Mouse (Mus musculus) hindbrain, embryonic 14.5 days (tissue): Measurements from ENCODE around the gene Fmnl1. TPM values are rescaled to one million over a fixed set of nuclear protein-coding genes. Genes with fewer than 3 reads are reported as not detected.
"Not testable (repeated sequence)": the region's sequence is repeated elsewhere in the genome, so short reads cannot be mapped to it uniquely, and the experiment has no call there.

Source experiments
- ATAC-seq: fragments of 200-750 bp; cut with Nextera tagmentation; 2 replicates; pipeline ENCODE4 v1.8.0; 2017; ENCODE audit warnings: moderate number of reproducible peaks, mild to moderate bottlenecking, moderate TSS enrichment, moderate library complexity; ENCODE audit not compliant: low FRiP score
- DNase-seq: peaks from one replicate; pipeline ENCODE4 v3.0.0-alpha.2; 2015; ENCODE audit warnings: low spot score
- H3K27ac ChIP-seq: fragments of 300-500 bp; sonication (generic); 2 replicates; pipeline ENCODE4 v1.5.1; 2014; ENCODE audit warnings: mild to moderate bottlenecking, moderate library complexity
- H3K27me3 ChIP-seq: fragments of 300-500 bp; sonication (generic); 2 replicates; pipeline ENCODE4 v1.6.1; 2014; ENCODE audit warnings: mild to moderate bottlenecking, low read length, mixed read lengths; ENCODE audit not compliant: control insufficient read depth, insufficient read depth
- H3K36me3 ChIP-seq: fragments of 300-500 bp; sonication (generic); replicated peaks from 2 replicates; pipeline ENCODE4 v1.6.1; 2014; ENCODE audit not compliant: control insufficient read depth, insufficient read depth
- H3K4me1 ChIP-seq: fragments of 300-500 bp; sonication (generic); replicated peaks from 2 replicates; pipeline ENCODE4 v1.6.1; 2014; ENCODE audit warnings: antibody characterized with exemption, low read length, mixed read lengths; ENCODE audit not compliant: control insufficient read depth, insufficient read depth
- H3K4me2 ChIP-seq: fragments of 300-500 bp; sonication (generic); replicated peaks from 2 replicates; pipeline ENCODE4 v1.6.1; 2014; ENCODE audit warnings: mild to moderate bottlenecking, moderate library complexity
- H3K4me3 ChIP-seq: fragments of 300-500 bp; sonication (generic); replicated peaks from 2 replicates; pipeline ENCODE4 v1.5.1; 2014; ENCODE audit warnings: mild to moderate bottlenecking, low read length
- H3K9ac ChIP-seq: fragments of 300-500 bp; sonication (generic); 2 replicates; pipeline ENCODE4 v1.6.1; 2014
- H3K9me3 ChIP-seq: fragments of 300-500 bp; sonication (generic); 2 replicates; pipeline ENCODE4 v1.6.1; 2016; ENCODE audit warnings: low read length; ENCODE audit not compliant: control insufficient read depth
- WGBS: fragments of 180-500 bp; shearing (Covaris S2); extraction: QIAGEN DNeasy Blood & Tissue Kit; methylation state at CpG from one replicate; pipeline ENCODE4 v1.1.7; 2014; 5-methylcytosine and 5-hydroxymethylcytosine counted together
- polyA plus RNA-seq: library from polyadenylated mRNA; unstranded; fragments of >200 nt; fragmentation: Nextera tagmentation; extraction: Ambion mirVana; gene quantifications from 2 replicates; pipeline ENCODE4 v1.2.1, GENCODE M21; 2014

Fmnl1 gene
- polyA plus RNA-seq, 1 experiment from 2014 or later, result 6.1 TPM

DNA sequence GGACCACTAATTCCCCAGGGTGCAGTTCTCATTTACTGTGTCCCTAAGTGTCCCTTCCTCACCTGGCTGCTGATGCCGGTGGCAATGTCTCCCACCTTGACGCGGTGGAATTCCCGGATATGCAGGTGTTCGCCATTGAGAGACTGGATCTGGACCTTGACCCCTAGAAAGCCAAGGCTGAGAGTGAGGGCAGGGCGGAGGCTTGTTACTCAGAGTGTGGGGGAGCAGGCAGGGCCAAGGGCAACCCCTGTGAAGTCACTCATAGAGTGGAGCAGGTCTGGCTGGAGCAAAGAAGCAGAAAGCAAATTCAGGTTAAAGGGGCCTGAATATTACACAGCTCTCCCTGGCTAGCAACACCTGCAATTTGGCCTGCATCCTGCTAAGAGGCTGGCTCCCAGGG is 50.5 kb downstream of the Fmnl1 start:
- ATAC-seq, result no peak
- H3K4me3 ChIP-seq, result no peak overlapping the region
- WGBS, result 95% methylated on average over 6 of the region's 6 CpGs

DNA sequence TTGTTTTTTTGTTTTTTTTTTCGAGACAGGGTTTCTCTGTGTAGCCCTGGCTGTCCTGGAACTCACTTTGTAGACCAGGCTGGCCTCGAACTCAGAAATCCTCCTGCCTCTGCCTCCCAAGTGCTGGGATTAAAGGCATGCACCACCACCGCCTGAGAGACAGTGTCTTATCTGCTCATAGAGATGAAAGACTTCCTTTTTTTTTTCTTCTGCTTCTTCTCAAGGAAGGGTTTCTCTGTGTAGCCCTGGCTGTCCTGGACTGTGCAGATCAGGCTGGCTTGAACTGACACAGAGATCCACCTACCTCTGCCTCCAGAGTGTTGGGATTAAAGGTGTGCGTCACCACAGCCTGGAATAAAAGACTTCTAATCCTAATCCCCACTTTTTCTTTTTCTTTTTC is 51.8 kb downstream of the Fmnl1 start:
- H3K27me3 ChIP-seq, ATAC-seq, H3K4me1 ChIP-seq, H3K4me2 ChIP-seq, H3K9ac ChIP-seq, DNase-seq, H3K27ac ChIP-seq, H3K4me3 ChIP-seq, H3K9me3 ChIP-seq: not testable (repeated sequence)
- peaks cover 55% of the 10 kb centered on the region for H3K36me3 ChIP-seq
- WGBS, result 95% methylated on average over 4 of the region's 4 CpGs

More for the DNA sequence above, 50.5 kb downstream of the Fmnl1 start:
- no peak overlapping the region for H3K4me2 ChIP-seq
- H3K9me3 ChIP-seq, result no peaks in the 10 kb centered on the region
- H3K36me3 ChIP-seq, result peaks cover 45% of the 10 kb centered on the region
- no peak for DNase-seq
- H3K4me1 ChIP-seq, result peaks cover 9% of the 10 kb centered on the region
- H3K9ac ChIP-seq, result no peak overlapping the region
- H3K27ac ChIP-seq, result no peak overlapping the region
- no peaks in the 10 kb centered on the region for H3K27me3 ChIP-seq

GRCm38 (mm10) chr11:103223444-103223843 is 52.5 kb downstream of the Fmnl1 start:
- Histone ChIP-seq H3K4me2 (no peak overlapping the region), H3K27ac (no peak overlapping the region), H3K27me3 (no peaks in the 10 kb centered on the region), H3K9ac (no peak overlapping the region), H3K4me1 (peaks cover 4% of the 10 kb centered on the region), H3K4me3 (no peak overlapping the region), H3K9me3 (no peaks in the 10 kb centered on the region), H3K36me3 (peaks cover 59% of the 10 kb centered on the region)
- no peak for DNase-seq
- ATAC-seq, result no peak
- WGBS, result 87% methylated on average over 10 of the region's 10 CpGs

DNA sequence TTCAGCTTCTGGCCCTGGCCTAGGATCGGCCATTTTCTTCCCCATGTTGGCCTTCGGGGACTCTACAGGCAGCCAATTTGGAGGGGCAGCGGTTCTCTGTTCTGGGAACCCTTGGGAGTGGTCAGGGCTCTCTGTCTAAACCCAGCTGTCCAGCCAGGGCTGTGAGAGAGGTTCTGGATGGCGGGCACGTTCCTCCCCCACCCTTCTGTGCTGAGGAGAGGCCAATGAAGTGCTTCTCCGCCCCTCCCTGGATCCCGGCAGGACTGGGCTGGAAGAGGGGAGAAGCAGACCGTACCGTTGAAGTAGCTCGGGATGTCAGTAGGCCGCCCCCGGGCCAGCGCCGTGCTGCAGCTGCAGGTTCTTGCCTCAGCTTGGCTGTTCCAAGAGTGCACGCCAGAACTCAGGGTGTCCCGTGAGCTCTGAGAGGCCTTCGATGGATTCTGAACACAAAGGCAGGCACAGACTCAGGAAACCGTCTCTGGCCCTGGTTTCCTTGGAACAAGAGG is 53.1 kb downstream of the Fmnl1 start:
- no peak overlapping the region for H3K27ac ChIP-seq
- no peaks in the 10 kb centered on the region for H3K4me1 ChIP-seq
- H3K4me3 ChIP-seq, result no peak overlapping the region
- H3K4me2 ChIP-seq, result no peak overlapping the region
- 64% methylated on average over 18 of the region's 18 CpGs for WGBS
- no peak overlapping the region for H3K9ac ChIP-seq
- peaks cover 65% of the 10 kb centered on the region for H3K36me3 ChIP-seq
- H3K9me3 ChIP-seq, result no peaks in the 10 kb centered on the region
- ATAC-seq (no peak), DNase-seq (no peak)
- H3K27me3 ChIP-seq, result no peaks in the 10 kb centered on the region

DNA sequence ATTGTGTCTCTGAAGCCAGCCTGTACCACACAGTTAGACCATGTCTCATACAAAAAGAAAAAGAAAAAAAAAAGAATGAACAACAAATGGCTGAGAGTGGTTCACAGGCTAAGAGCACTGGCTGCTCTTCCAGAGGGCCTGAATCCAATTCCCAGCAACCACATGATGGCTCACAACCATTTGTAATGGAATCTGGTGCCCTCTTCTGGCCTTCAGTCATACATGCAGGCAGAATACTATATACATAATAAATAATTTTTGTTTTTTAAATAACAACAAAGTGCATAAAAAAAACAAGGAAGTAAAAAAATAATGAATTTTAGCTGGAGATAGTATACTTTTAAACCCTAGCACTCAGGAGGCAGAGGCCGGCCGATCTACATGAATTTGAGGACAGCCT is 58.7 kb downstream of the Fmnl1 start:
- Histone ChIP-seq H3K4me3 (no peak overlapping the region), H3K9me3 (no peaks in the 10 kb centered on the region), H3K9ac (no peak overlapping the region), H3K27ac (no peak overlapping the region), H3K4me1 (no peaks in the 10 kb centered on the region), H3K4me2 (no peak overlapping the region), H3K36me3 (peaks cover 55% of the 10 kb centered on the region), H3K27me3 (no peaks in the 10 kb centered on the region)
- ATAC-seq, result no peak
- WGBS, result 95% methylated on average over 2 of the region's 2 CpGs
- DNase-seq, result no peak

- H3K4me2 ChIP-seq, result no peak overlapping the region
- no peak overlapping the region for H3K27ac ChIP-seq
- DNase-seq (no peak), ATAC-seq (no peak)
- H3K27me3 ChIP-seq, result no peaks in the 10 kb centered on the region
- H3K9me3 ChIP-seq, result no peaks in the 10 kb centered on the region
- H3K9ac ChIP-seq, result no peak overlapping the region
- no peak overlapping the region for H3K4me3 ChIP-seq
- no peaks in the 10 kb centered on the region for H3K4me1 ChIP-seq
- WGBS, result 92% methylated on average over 19 of the region's 19 CpGs
- H3K36me3 ChIP-seq, result peaks cover 47% of the 10 kb centered on the region
Measured at GRCm38 (mm10) chr11:103230626-103231025, 59.7 kb downstream of the Fmnl1 start.

DNA sequence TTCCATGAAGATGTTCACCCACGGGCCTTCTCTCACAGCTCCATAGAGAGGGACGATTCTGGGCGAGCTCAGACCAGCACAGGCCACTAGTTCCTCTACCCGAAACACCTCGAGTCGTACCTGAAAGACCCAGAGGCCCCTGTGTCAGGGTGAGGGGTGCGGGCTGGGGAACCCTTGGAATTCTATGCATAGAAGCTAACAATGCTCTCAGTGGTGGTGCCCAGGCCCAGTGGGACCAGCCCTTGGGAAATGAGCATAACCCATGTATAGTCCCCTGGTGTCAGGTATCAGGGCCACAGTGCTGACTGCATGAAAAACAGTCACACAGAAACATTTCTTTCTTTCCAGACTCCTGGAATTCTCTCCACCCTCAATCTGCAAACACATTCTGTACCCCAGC is 60.5 kb downstream of the Fmnl1 start:
- DNase-seq (no peak), ATAC-seq (no peak)
- Histone ChIP-seq H3K36me3 (peaks cover 50% of the 10 kb centered on the region), H3K4me2 (no peak overlapping the region), H3K4me3 (no peak overlapping the region), H3K9ac (no peak overlapping the region), H3K4me1 (no peaks in the 10 kb centered on the region), H3K27me3 (no peaks in the 10 kb centered on the region), H3K9me3 (no peaks in the 10 kb centered on the region), H3K27ac (no peak overlapping the region)
- WGBS, result 95% methylated on average over 7 of the region's 7 CpGs

- DNase-seq (peak; percentile 77), ATAC-seq (no peak)
- Histone ChIP-seq H3K9me3 (no peaks in the 10 kb centered on the region), H3K9ac (no peak overlapping the region), H3K36me3 (peaks cover 50% of the 10 kb centered on the region), H3K4me2 (no peak overlapping the region), H3K27me3 (no peaks in the 10 kb centered on the region), H3K4me3 (no peak overlapping the region), H3K4me1 (no peaks in the 10 kb centered on the region), H3K27ac (no peak overlapping the region)
- WGBS, result 34% methylated on average over 7 of the region's 7 CpGs
Measured at GRCm38 (mm10) chr11:103232966-103233365, 62.1 kb downstream of the Fmnl1 start.

GRCm38 (mm10) chr11:103234447-103234846 is 63.5 kb downstream of the Fmnl1 start:
- peaks cover 52% of the 10 kb centered on the region for H3K36me3 ChIP-seq
- 79% methylated on average over 1 of the region's 1 CpGs for WGBS
- H3K27ac ChIP-seq, result no peak overlapping the region
- no peak overlapping the region for H3K4me3 ChIP-seq
- H3K9ac ChIP-seq, result no peak overlapping the region
- no peaks in the 10 kb centered on the region for H3K27me3 ChIP-seq
- ATAC-seq, result no peak
- no peaks in the 10 kb centered on the region for H3K9me3 ChIP-seq
- H3K4me1 ChIP-seq, result no peaks in the 10 kb centered on the region
- H3K4me2 ChIP-seq, result no peak overlapping the region
- peak; percentile 44 for DNase-seq

GRCm38 (mm10) chr11:103235702-103236101 is 64.8 kb downstream of the Fmnl1 start:
- no peaks in the 10 kb centered on the region for H3K9me3 ChIP-seq
- H3K27me3 ChIP-seq, result no peaks in the 10 kb centered on the region
- 79% methylated on average over 11 of the region's 11 CpGs for WGBS
- H3K4me2 ChIP-seq, result no peak overlapping the region
- DNase-seq (no peak), ATAC-seq (no peak)
- peaks cover 44% of the 10 kb centered on the region for H3K36me3 ChIP-seq
- no peaks in the 10 kb centered on the region for H3K4me1 ChIP-seq
- no peak overlapping the region for H3K27ac ChIP-seq
- H3K4me3 ChIP-seq, result no peak overlapping the region
- H3K9ac ChIP-seq, result no peak overlapping the region
